Mouse (Mus musculus): ENCODE data around the gene Mrpl41. TPM values are rescaled to one million over a fixed set of nuclear protein-coding genes. Genes with fewer than 3 reads are reported as not detected.
A peak's percentile ranks its signal among the peaks of the same experiment; 100 is the strongest.
"Not testable (repeated sequence)": the region's sequence is repeated elsewhere in the genome, so short reads cannot be mapped to it uniquely, and the experiment has no call there.

Mrpl41 gene
- polyA plus RNA-seq, 1 experiment: 140 TPM

GRCm38 (mm10) chr2:24995332-24995731 is 20.4 kb upstream of the Mrpl41 start:
- Histone ChIP-seq H3K27me3 (ENCODE audit: control insufficient read depth, insufficient read depth, low read length) (no peaks in the 10 kb centered on the region), H3K27ac (ENCODE audit: insufficient read depth, low read length) (no peak overlapping the region), H3K4me1 (ENCODE audit: control insufficient read depth, insufficient read depth, low read length) (no peaks in the 10 kb centered on the region), H3K4me3 (replicated peaks; ENCODE audit: insufficient read depth, low read depth, low read length) (no peak overlapping the region)
- no peak for DNase-seq
- TF ChIP-seq CTCF (IDR thresholded peaks at IDR 0.05; ENCODE audit: borderline replicate concordance, insufficient read depth, low read depth, low read length) (no peak), POLR2A (IDR thresholded peaks at IDR 0.05; ENCODE audit: borderline replicate concordance, insufficient read depth, low read length) (no peak)
- WGBS: 92% methylated on average over 6 of the region's 6 CpGs

GRCm38 (mm10) chr2:24987762-24988161 is 12.9 kb upstream of the Mrpl41 start:
- no peaks in the 10 kb centered on the region for H3K27me3 ChIP-seq (ENCODE audit: control insufficient read depth, insufficient read depth, low read length)
- H3K27ac ChIP-seq (ENCODE audit: insufficient read depth, low read length): no peak overlapping the region
- no peaks in the 10 kb centered on the region for H3K4me1 ChIP-seq (ENCODE audit: control insufficient read depth, insufficient read depth, low read length)
- no peak for TF ChIP-seq POLR2A (IDR thresholded peaks at IDR 0.05; ENCODE audit: borderline replicate concordance, insufficient read depth, low read length)
- no peak for TF ChIP-seq CTCF (IDR thresholded peaks at IDR 0.05; ENCODE audit: borderline replicate concordance, insufficient read depth, low read depth, low read length)
- no peak overlapping the region for H3K4me3 ChIP-seq (replicated peaks; ENCODE audit: insufficient read depth, low read depth, low read length)
- no peak for DNase-seq
- 71% methylated on average over 2 of the region's 2 CpGs for whole genome bisulfite sequencing

GRCm38 (mm10) chr2:24976960-24977359 is 2.1 kb upstream of the Mrpl41 start:
- Histone ChIP-seq H3K4me1 (ENCODE audit: control insufficient read depth, insufficient read depth, low read length) (peaks cover 4% of the 10 kb centered on the region; the same call in 1 of the 2 replicates), H3K4me3 (replicated peaks; ENCODE audit: insufficient read depth, low read depth, low read length) (no peak overlapping the region), H3K27ac (ENCODE audit: insufficient read depth, low read length) (no peak overlapping the region), H3K27me3 (ENCODE audit: control insufficient read depth, insufficient read depth, low read length) (no peaks in the 10 kb centered on the region)
- WGBS: 93% methylated on average over 5 of the region's 5 CpGs
- DNase-seq: no peak
- no peak for TF ChIP-seq CTCF (IDR thresholded peaks at IDR 0.05; ENCODE audit: borderline replicate concordance, insufficient read depth, low read depth, low read length)
- no peak for TF ChIP-seq POLR2A (IDR thresholded peaks at IDR 0.05; ENCODE audit: borderline replicate concordance, insufficient read depth, low read length)

- Histone ChIP-seq H3K27me3 (ENCODE audit: control insufficient read depth, insufficient read depth, low read length) (no peaks in the 10 kb centered on the region), H3K27ac (ENCODE audit: insufficient read depth, low read length) (peak within 1 kb of the TSS; percentile 55), H3K4me1 (ENCODE audit: control insufficient read depth, insufficient read depth, low read length) (peaks cover 4% of the 10 kb centered on the region; the same call in 1 of the 2 replicates), H3K4me3 (replicated peaks; ENCODE audit: insufficient read depth, low read depth, low read length) (peak within 1 kb of the TSS; percentile 85)
- under 1% methylated on average over 16 of the region's 16 CpGs for WGBS
- DNase-seq: peak; percentile 56 to 69
- no peak for TF ChIP-seq CTCF (IDR thresholded peaks at IDR 0.05; ENCODE audit: borderline replicate concordance, insufficient read depth, low read depth, low read length)
These were observed 903 bp upstream of the Mrpl41 start, which contains the start of gene Pnpla7 for GRCm38 (mm10) chr2:24975704-24976297. TSS of gene Pnpla7 (plus strand) at chr2:24976033.

- not testable (repeated sequence) for H3K4me1 ChIP-seq (ENCODE audit: control insufficient read depth, insufficient read depth, low read length); DNase-seq; H3K27me3 ChIP-seq (ENCODE audit: control insufficient read depth, insufficient read depth, low read length)
- WGBS: under 1% methylated on average over 17 of the region's 17 CpGs
- Histone ChIP-seq H3K4me3 (replicated peaks; ENCODE audit: insufficient read depth, low read depth, low read length) (peak overlapping the region; percentile 85), H3K27ac (ENCODE audit: insufficient read depth, low read length) (peak overlapping the region; percentile 4; the same call in 1 of the 2 replicates)
These were observed 446 bp downstream of the Mrpl41 start for GRCm38 (mm10) chr2:24974452-24974851.

- no peak for DNase-seq
- 75% methylated on average over 4 of the region's 4 CpGs for WGBS
- TF ChIP-seq POLR2A (IDR thresholded peaks at IDR 0.05; ENCODE audit: borderline replicate concordance, insufficient read depth, low read length) (no peak), CTCF (IDR thresholded peaks at IDR 0.05; ENCODE audit: borderline replicate concordance, insufficient read depth, low read depth, low read length) (no peak)
- Histone ChIP-seq H3K27ac (ENCODE audit: insufficient read depth, low read length) (no peak overlapping the region), H3K4me1 (ENCODE audit: control insufficient read depth, insufficient read depth, low read length) (peaks cover 4% of the 10 kb centered on the region; the same call in 1 of the 2 replicates), H3K4me3 (replicated peaks; ENCODE audit: insufficient read depth, low read depth, low read length) (no peak overlapping the region), H3K27me3 (ENCODE audit: control insufficient read depth, insufficient read depth, low read length) (no peaks in the 10 kb centered on the region)
These were observed 4.5 kb downstream of the Mrpl41 start for GRCm38 (mm10) chr2:24970386-24970785.

- peaks cover 4% of the 10 kb centered on the region; the same call in 1 of the 2 replicates for H3K4me1 ChIP-seq (ENCODE audit: control insufficient read depth, insufficient read depth, low read length)
- no peak within 1 kb of the TSS for H3K27ac ChIP-seq (ENCODE audit: insufficient read depth, low read length)
- peak within 1 kb of the TSS; percentile 73 for H3K4me3 ChIP-seq (replicated peaks; ENCODE audit: insufficient read depth, low read depth, low read length)
- WGBS: under 1% methylated on average over 28 of the region's 28 CpGs
- H3K27me3 ChIP-seq (ENCODE audit: control insufficient read depth, insufficient read depth, low read length): no peaks in the 10 kb centered on the region
- TF ChIP-seq CTCF (IDR thresholded peaks at IDR 0.05; ENCODE audit: borderline replicate concordance, insufficient read depth, low read depth, low read length): peak; percentile 91
- peak; percentile 84 for TF ChIP-seq POLR2A (IDR thresholded peaks at IDR 0.05; ENCODE audit: borderline replicate concordance, insufficient read depth, low read length)
- DNase-seq: peak; percentile 87 to 90
These were observed 12.4 kb downstream of the Mrpl41 start, which contains the start of gene Dph7 for GRCm38 (mm10) chr2:24962304-24963000. TSS of gene Dph7 (plus strand) at chr2:24962400.

GRCm38 (mm10) chr2:24960910-24961309 is 14.0 kb downstream of the Mrpl41 start:
- 30% methylated on average over 3 of the region's 3 CpGs for WGBS
- H3K4me3 ChIP-seq (replicated peaks; ENCODE audit: insufficient read depth, low read depth, low read length): no peak overlapping the region
- no peak overlapping the region for H3K27ac ChIP-seq (ENCODE audit: insufficient read depth, low read length)
- peaks cover 4% of the 10 kb centered on the region; the same call in 1 of the 2 replicates for H3K4me1 ChIP-seq (ENCODE audit: control insufficient read depth, insufficient read depth, low read length)
- H3K27me3 ChIP-seq (ENCODE audit: control insufficient read depth, insufficient read depth, low read length): no peaks in the 10 kb centered on the region
- DNase-seq: peak in 1 of 2 experiments; percentile 27
- no peak for TF ChIP-seq POLR2A (IDR thresholded peaks at IDR 0.05; ENCODE audit: borderline replicate concordance, insufficient read depth, low read length)
- peak; percentile 52; the same call in 1 of the 2 replicates for TF ChIP-seq CTCF (IDR thresholded peaks at IDR 0.05; ENCODE audit: borderline replicate concordance, insufficient read depth, low read depth, low read length)
